Mouse (Mus musculus): ENCODE data around the gene Wdr5. TPM values are rescaled to one million over a fixed set of nuclear protein-coding genes. Genes with fewer than 3 reads are reported as not detected.

The Wdr5 gene
- polyA plus RNA-seq, 1 experiment, result 46.9 TPM

- Histone ChIP-seq H3K36me3 (ENCODE audit: control insufficient read depth, insufficient read depth) (no peaks in the 10 kb centered on the region), H3K27me3 (ENCODE audit: control insufficient read depth, insufficient read depth, insufficient read length) (no peaks in the 10 kb centered on the region), H3K79me2 (ENCODE audit: control insufficient read depth, insufficient read depth) (peaks cover 4% of the 10 kb centered on the region), H3ac (ENCODE audit: control insufficient read depth, insufficient read length, low read depth) (no peak overlapping the region), H3K4me3 (ENCODE audit: insufficient read depth, poor library complexity, severe bottlenecking) (no peak overlapping the region), H3K79me3 (ENCODE audit: low read depth) (peaks cover 2% of the 10 kb centered on the region)
- no peak for TF ChIP-seq MYOG (IDR thresholded peaks at IDR 0.05; ENCODE audit: control insufficient read depth, extremely low read depth, insufficient read length)
- TF ChIP-seq FOSL1 (IDR thresholded peaks at IDR 0.05; ENCODE audit: insufficient read depth, low read length, poor library complexity, severe bottlenecking), result no peak
- no peak for TF ChIP-seq USF1 (IDR thresholded peaks at IDR 0.05; ENCODE audit: low read depth)
- TF ChIP-seq CTCF (IDR thresholded peaks at IDR 0.05; ENCODE audit: control insufficient read depth, insufficient read depth, insufficient read length), result no peak
- TF ChIP-seq CEBPB (IDR thresholded peaks at IDR 0.05; ENCODE audit: low read depth), result no peak
- TF ChIP-seq MYOD1 (IDR thresholded peaks at IDR 0.05; ENCODE audit: control insufficient read depth, insufficient read length, low read depth), result no peak
- no peak for TF ChIP-seq MAX (IDR thresholded peaks at IDR 0.05)
Measured at GRCm38 (mm10) chr2:27479821-27480220, 35.1 kb upstream of the Wdr5 start.

GRCm38 (mm10) chr2:27480367-27480766 lies 34.6 kb upstream of the Wdr5 start:
- Histone ChIP-seq H3K4me3 (ENCODE audit: insufficient read depth, poor library complexity, severe bottlenecking) (no peak overlapping the region), H3K27me3 (ENCODE audit: control insufficient read depth, insufficient read depth, insufficient read length) (no peaks in the 10 kb centered on the region), H3K36me3 (ENCODE audit: control insufficient read depth, insufficient read depth) (no peaks in the 10 kb centered on the region), H3K79me3 (ENCODE audit: low read depth) (no peaks in the 10 kb centered on the region), H3K79me2 (ENCODE audit: control insufficient read depth, insufficient read depth) (no peaks in the 10 kb centered on the region), H3ac (ENCODE audit: control insufficient read depth, insufficient read length, low read depth) (no peak overlapping the region)
- TF ChIP-seq CTCF (IDR thresholded peaks at IDR 0.05; ENCODE audit: control insufficient read depth, insufficient read depth, insufficient read length) (no peak), FOSL1 (IDR thresholded peaks at IDR 0.05; ENCODE audit: insufficient read depth, low read length, poor library complexity, severe bottlenecking) (no peak), CEBPB (IDR thresholded peaks at IDR 0.05; ENCODE audit: low read depth) (no peak), MAX (IDR thresholded peaks at IDR 0.05) (no peak), USF1 (IDR thresholded peaks at IDR 0.05; ENCODE audit: low read depth) (no peak), MYOG (IDR thresholded peaks at IDR 0.05; ENCODE audit: control insufficient read depth, extremely low read depth, insufficient read length) (no peak), MYOD1 (IDR thresholded peaks at IDR 0.05; ENCODE audit: control insufficient read depth, insufficient read length, low read depth) (no peak)

DNA sequence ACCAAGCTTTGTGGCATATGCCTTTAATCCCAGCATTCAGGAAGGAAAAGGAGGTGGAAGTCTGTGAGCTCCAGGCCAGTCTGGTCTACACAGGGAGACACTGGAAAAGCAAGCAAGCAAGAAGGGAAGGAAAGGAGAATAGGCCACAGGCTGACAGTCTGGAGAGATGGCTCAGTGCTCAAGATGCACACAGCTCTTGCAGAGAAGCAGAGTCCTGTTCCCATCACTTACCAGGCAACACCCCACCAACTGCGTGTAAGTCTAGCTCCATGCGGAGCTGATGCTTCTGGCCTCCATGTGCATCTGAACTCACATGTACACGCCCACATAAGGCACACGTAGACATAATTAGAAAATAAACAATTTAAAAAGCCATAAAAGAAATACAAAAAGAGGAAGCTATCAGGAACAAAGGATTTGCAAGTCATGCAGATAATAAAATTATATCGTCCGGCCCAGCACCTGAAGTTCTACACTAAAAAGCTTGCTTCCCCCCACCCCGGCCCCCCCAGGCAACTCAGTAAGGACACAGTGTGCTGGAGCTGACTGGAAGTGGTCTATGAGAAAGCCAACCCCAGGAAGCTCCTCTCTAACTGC lies 32.6 kb upstream of the Wdr5 start:
- H3ac ChIP-seq (ENCODE audit: control insufficient read depth, insufficient read length, low read depth), result no peak overlapping the region
- H3K79me2 ChIP-seq (ENCODE audit: control insufficient read depth, insufficient read depth), result no peaks in the 10 kb centered on the region
- H3K79me3 ChIP-seq (ENCODE audit: low read depth), result no peaks in the 10 kb centered on the region
- H3K4me3 ChIP-seq (ENCODE audit: insufficient read depth, poor library complexity, severe bottlenecking), result no peak overlapping the region
- no peaks in the 10 kb centered on the region for H3K27me3 ChIP-seq (ENCODE audit: control insufficient read depth, insufficient read depth, insufficient read length)
- TF ChIP-seq USF1 (IDR thresholded peaks at IDR 0.05; ENCODE audit: low read depth), result no peak
- TF ChIP-seq MYOG (IDR thresholded peaks at IDR 0.05; ENCODE audit: control insufficient read depth, extremely low read depth, insufficient read length), result no peak
- TF ChIP-seq FOSL1 (IDR thresholded peaks at IDR 0.05; ENCODE audit: insufficient read depth, low read length, poor library complexity, severe bottlenecking), result no peak
- no peak for TF ChIP-seq MAX (IDR thresholded peaks at IDR 0.05)
- no peak for TF ChIP-seq CTCF (IDR thresholded peaks at IDR 0.05; ENCODE audit: control insufficient read depth, insufficient read depth, insufficient read length)
- TF ChIP-seq MYOD1 (IDR thresholded peaks at IDR 0.05; ENCODE audit: control insufficient read depth, insufficient read length, low read depth), result no peak
- no peak for TF ChIP-seq CEBPB (IDR thresholded peaks at IDR 0.05; ENCODE audit: low read depth)
- H3K36me3 ChIP-seq (ENCODE audit: control insufficient read depth, insufficient read depth), result no peaks in the 10 kb centered on the region

DNA sequence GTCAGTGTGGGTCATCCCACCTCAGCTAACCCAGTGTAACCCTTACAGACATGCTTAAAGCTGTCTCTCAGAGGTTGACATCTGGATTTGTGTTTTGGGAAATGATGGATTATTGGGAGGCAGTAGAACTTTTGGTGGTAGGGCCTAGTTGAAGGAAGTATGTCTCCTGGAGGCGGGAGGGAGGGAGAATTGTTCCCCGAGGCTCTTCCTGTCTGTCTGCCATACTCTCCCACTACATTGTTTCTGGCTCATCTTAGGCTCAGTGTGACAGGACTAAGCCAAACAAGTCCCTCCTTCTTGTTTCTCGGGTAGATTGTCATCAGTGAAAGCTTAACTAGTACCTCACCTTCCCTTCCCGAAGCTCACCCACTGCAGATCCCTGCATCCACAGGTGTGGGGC lies 28.2 kb upstream of the Wdr5 start:
- no peaks in the 10 kb centered on the region for H3K27me3 ChIP-seq (ENCODE audit: control insufficient read depth, insufficient read depth, insufficient read length)
- H3ac ChIP-seq (ENCODE audit: control insufficient read depth, insufficient read length, low read depth), result no peak overlapping the region
- TF ChIP-seq MAX (IDR thresholded peaks at IDR 0.05) (no peak), USF1 (IDR thresholded peaks at IDR 0.05; ENCODE audit: low read depth) (no peak), CTCF (IDR thresholded peaks at IDR 0.05; ENCODE audit: control insufficient read depth, insufficient read depth, insufficient read length) (no peak)
- H3K4me3 ChIP-seq (ENCODE audit: insufficient read depth, poor library complexity, severe bottlenecking), result no peak overlapping the region
- H3K79me2 ChIP-seq (ENCODE audit: control insufficient read depth, insufficient read depth), result no peaks in the 10 kb centered on the region
- no peaks in the 10 kb centered on the region for H3K36me3 ChIP-seq (ENCODE audit: control insufficient read depth, insufficient read depth)
- no peaks in the 10 kb centered on the region for H3K79me3 ChIP-seq (ENCODE audit: low read depth)

DNA sequence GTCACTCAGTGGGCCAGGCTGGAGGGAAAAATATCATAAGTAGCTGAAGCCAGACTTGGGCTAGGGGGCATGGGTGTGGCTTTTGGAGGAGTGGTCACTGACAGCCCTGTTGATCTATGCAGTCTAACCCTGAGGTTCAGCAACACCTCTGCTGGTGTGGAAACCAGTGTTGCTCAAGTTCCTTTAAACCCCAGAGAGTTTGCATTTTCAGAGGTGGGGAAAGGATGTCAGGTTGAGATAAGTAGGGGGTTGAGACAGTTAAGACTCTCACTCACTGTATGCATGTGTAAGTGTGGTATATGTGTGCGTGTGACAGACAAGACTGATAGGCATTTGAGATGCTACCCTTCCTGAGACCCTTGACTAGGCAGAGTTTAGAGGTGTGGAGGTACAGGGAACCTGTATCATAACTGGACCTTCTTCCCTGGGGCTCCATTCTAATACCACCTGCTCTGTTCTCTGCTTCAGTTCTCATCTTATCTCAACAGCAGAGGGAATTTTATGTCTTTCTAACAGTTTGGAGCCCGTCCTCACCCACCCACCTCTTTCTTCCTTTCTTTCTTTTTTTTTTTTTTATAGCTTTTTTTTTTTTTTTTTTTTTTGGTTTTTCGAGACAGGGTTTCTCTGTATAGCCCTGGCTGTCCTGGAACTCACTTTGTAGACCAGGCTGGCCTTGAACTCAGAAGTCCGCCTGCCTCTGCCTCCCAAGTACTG lies 27.5 kb upstream of the Wdr5 start:
- TF ChIP-seq CEBPB (IDR thresholded peaks at IDR 0.05; ENCODE audit: low read depth) (no peak), MAX (IDR thresholded peaks at IDR 0.05) (no peak), USF1 (IDR thresholded peaks at IDR 0.05; ENCODE audit: low read depth) (no peak), CTCF (IDR thresholded peaks at IDR 0.05; ENCODE audit: control insufficient read depth, insufficient read depth, insufficient read length) (no peak), MYOD1 (IDR thresholded peaks at IDR 0.05; ENCODE audit: control insufficient read depth, insufficient read length, low read depth) (no peak), FOSL1 (IDR thresholded peaks at IDR 0.05; ENCODE audit: insufficient read depth, low read length, poor library complexity, severe bottlenecking) (no peak), MYOG (IDR thresholded peaks at IDR 0.05; ENCODE audit: control insufficient read depth, extremely low read depth, insufficient read length) (no peak)
- no peak overlapping the region for H3K4me3 ChIP-seq (ENCODE audit: insufficient read depth, poor library complexity, severe bottlenecking)
- H3K36me3 ChIP-seq (ENCODE audit: control insufficient read depth, insufficient read depth), result no peaks in the 10 kb centered on the region
- no peak overlapping the region for H3ac ChIP-seq (ENCODE audit: control insufficient read depth, insufficient read length, low read depth)
- H3K79me3 ChIP-seq (ENCODE audit: low read depth), result no peaks in the 10 kb centered on the region
- no peaks in the 10 kb centered on the region for H3K79me2 ChIP-seq (ENCODE audit: control insufficient read depth, insufficient read depth)
- no peaks in the 10 kb centered on the region for H3K27me3 ChIP-seq (ENCODE audit: control insufficient read depth, insufficient read depth, insufficient read length)

Measured in C2C12 (cell line).